ENCODE assay signal across 13 mouse cellular contexts in the genomic region with DNA sequence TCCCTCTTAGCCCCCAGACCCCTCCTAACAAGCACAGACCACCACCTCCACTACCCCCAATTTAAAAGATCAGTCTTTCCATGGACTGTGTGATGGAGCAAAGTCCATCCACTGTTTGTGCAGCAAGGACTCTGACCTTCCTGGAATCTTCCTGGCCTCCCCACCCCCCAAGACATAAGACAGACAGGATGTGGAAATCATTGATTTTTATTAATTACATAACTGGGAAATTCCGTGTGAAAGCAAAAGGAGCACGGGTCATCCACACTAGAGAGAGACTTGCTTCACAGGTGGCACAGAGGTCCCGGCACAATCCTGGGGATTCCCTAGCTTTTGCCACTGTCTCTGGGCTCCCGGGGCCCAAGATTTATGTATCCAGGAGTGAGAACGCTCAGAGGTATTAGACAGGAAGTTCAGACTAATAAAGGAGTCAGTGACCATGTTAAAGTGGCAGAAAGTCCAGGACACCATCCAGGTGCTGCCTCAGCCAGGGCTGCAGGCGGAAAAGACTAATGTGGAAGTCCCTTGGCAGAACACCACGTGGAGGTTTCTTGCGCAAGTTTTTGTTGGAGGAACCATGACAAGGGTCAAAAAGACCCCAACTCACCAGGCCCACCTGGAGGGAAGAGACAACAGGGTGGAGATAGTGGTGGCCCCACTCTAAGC. TPM values are rescaled to one million over a fixed set of nuclear protein-coding genes. Genes with fewer than 3 reads are reported as not detected.
A peak's percentile ranks its signal among the peaks of the same experiment; 100 is the strongest.
DNase-seq lines count a peak whose midpoint lies in the region; ATAC-seq and TF ChIP-seq lines count a peak whose summit lies in the region.
"Had no signal": no experiment of that assay in that cellular context is flagged by ENCODE, and none has a peak within 500 bp of the region (broad histone marks: within the 10 kb centered on the region; RNA-seq: fewer than 3 reads in every experiment).

A gene (minus strand): TSS at position 103 of the 666 bp plus-strand sequence.

- TF ChIP-seq CTCF in intestine, postnatal 0 days (IDR thresholded peaks at IDR 0.05; ENCODE audit: low read depth): no peak
- TF ChIP-seq CTCF in cerebellum, adult 2 months (IDR thresholded peaks at IDR 0.05; ENCODE audit: borderline replicate concordance, insufficient read depth, low read depth, low read length): no peak

- no peak within 1 kb of the TSS for H3K4me3 ChIP-seq in embryonic facial prominence, embryonic 12.5 days
- H3K4me3 ChIP-seq in embryonic facial prominence, embryonic 10.5 days: no peak within 1 kb of the TSS
- H3K4me3 ChIP-seq in intestine, postnatal 0 days (ENCODE audit: low read depth, low read length): peak within 1 kb of the TSS; percentile 26
- H3K4me3 ChIP-seq in liver, embryonic 13.5 days (replicated peaks): peak within 1 kb of the TSS; percentile 41
- H3K4me3 ChIP-seq in cerebellum, adult 2 months (replicated peaks; ENCODE audit: insufficient read depth, low read depth, low read length): no peak within 1 kb of the TSS
- H3K4me3 ChIP-seq: forebrain, embryonic 10.5 days; heart, embryonic 13.5 days; neural tube, embryonic 12.5 days had no signal

- H3K9me3 ChIP-seq in embryonic facial prominence, embryonic 12.5 days: no peaks in the 10 kb centered on the region
- H3K9me3 ChIP-seq in embryonic facial prominence, embryonic 10.5 days: no peaks in the 10 kb centered on the region
- no peaks in the 10 kb centered on the region for H3K9me3 ChIP-seq in intestine, postnatal 0 days (ENCODE audit: control insufficient read depth)
- no peaks in the 10 kb centered on the region for H3K9me3 ChIP-seq in liver, embryonic 13.5 days (replicated peaks)
- H3K9me3 ChIP-seq: forebrain, embryonic 10.5 days; heart, embryonic 13.5 days; neural tube, embryonic 12.5 days had no signal

- 0 out of 2 replicates have a peak within 1 kb of the TSS, but pooled peaks have one; percentile 9 for H3K27ac ChIP-seq in embryonic facial prominence, embryonic 12.5 days
- no peak within 1 kb of the TSS for H3K27ac ChIP-seq in embryonic facial prominence, embryonic 10.5 days (replicated peaks)
- peak within 1 kb of the TSS; percentile 91 for H3K27ac ChIP-seq in intestine, postnatal 0 days (ENCODE audit: low read depth, low read length)
- H3K27ac ChIP-seq in liver, embryonic 13.5 days: peak within 1 kb of the TSS; percentile 58
- H3K27ac ChIP-seq in cerebellum, adult 2 months (ENCODE audit: insufficient read depth, low read length): no peak within 1 kb of the TSS
- H3K27ac ChIP-seq: forebrain, embryonic 10.5 days; heart, embryonic 13.5 days; neural tube, embryonic 12.5 days had no signal

- 66% methylated on average over 8 of the region's 8 CpGs for WGBS in embryonic facial prominence, embryonic 12.5 days
- WGBS in embryonic facial prominence, embryonic 10.5 days: 76% methylated on average over 8 of the region's 8 CpGs
- 22% methylated on average over 8 of the region's 8 CpGs for WGBS in intestine, postnatal 0 days
- WGBS in liver, embryonic 13.5 days (ENCODE audit: insufficient replicate concordance): 38% methylated on average over 8 of the region's 8 CpGs
- WGBS in cerebellum, adult 2 months: 59% methylated on average over 8 of the region's 8 CpGs

- no peaks in the 10 kb centered on the region for H3K36me3 ChIP-seq in embryonic facial prominence, embryonic 12.5 days
- H3K36me3 ChIP-seq in embryonic facial prominence, embryonic 10.5 days (replicated peaks): peaks cover 12% of the 10 kb centered on the region
- H3K36me3 ChIP-seq in intestine, postnatal 0 days (ENCODE audit: control insufficient read depth, insufficient read depth): peaks cover 24% of the 10 kb centered on the region
- H3K36me3 ChIP-seq in liver, embryonic 13.5 days: peaks cover 11% of the 10 kb centered on the region

- H3K4me2 ChIP-seq in embryonic facial prominence, embryonic 12.5 days (replicated peaks): no peak within 1 kb of the TSS
- peak within 1 kb of the TSS; percentile 65 for H3K4me2 ChIP-seq in intestine, postnatal 0 days (replicated peaks; ENCODE audit: low read depth)
- peak within 1 kb of the TSS; percentile 49 for H3K4me2 ChIP-seq in liver, embryonic 13.5 days
- H3K4me2 ChIP-seq: heart, embryonic 13.5 days; neural tube, embryonic 12.5 days had no signal

- no peak for ATAC-seq in embryonic facial prominence, embryonic 12.5 days (ENCODE audit: insufficient number of reproducible peaks, insufficient read depth, low FRiP score, low TSS enrichment)
- ATAC-seq in intestine, postnatal 0 days: peak; percentile 87
- ATAC-seq in liver, embryonic 13.5 days (ENCODE audit: low read depth): peak; percentile 60

- H3K4me1 ChIP-seq in embryonic facial prominence, embryonic 12.5 days: no peaks in the 10 kb centered on the region
- H3K4me1 ChIP-seq in embryonic facial prominence, embryonic 10.5 days: no peaks in the 10 kb centered on the region
- no peaks in the 10 kb centered on the region; the same call in 1 of the 2 replicates for H3K4me1 ChIP-seq in intestine, postnatal 0 days (replicated peaks; ENCODE audit: control insufficient read depth, insufficient read depth, low read length)
- peaks cover 33% of the 10 kb centered on the region for H3K4me1 ChIP-seq in liver, embryonic 13.5 days (replicated peaks)
- H3K4me1 ChIP-seq in cerebellum, adult 2 months (ENCODE audit: control insufficient read depth, insufficient read depth, low read length): no peaks in the 10 kb centered on the region
- H3K4me1 ChIP-seq: heart, embryonic 13.5 days; neural tube, embryonic 12.5 days had no signal

- no peak within 1 kb of the TSS for H3K9ac ChIP-seq in embryonic facial prominence, embryonic 12.5 days
- H3K9ac ChIP-seq in intestine, postnatal 0 days (ENCODE audit: low read depth, low read length): peak within 1 kb of the TSS; percentile 38; the same call in 1 of the 2 replicates
- H3K9ac ChIP-seq in liver, embryonic 13.5 days: peak within 1 kb of the TSS; percentile 48
- H3K9ac ChIP-seq: heart, embryonic 13.5 days; neural tube, embryonic 12.5 days had no signal

- no peaks in the 10 kb centered on the region for H3K27me3 ChIP-seq in embryonic facial prominence, embryonic 12.5 days
- H3K27me3 ChIP-seq in embryonic facial prominence, embryonic 10.5 days (replicated peaks; ENCODE audit: low read depth, poor library complexity, severe bottlenecking): 0 out of 2 replicates have a peak, but pooled peaks cover 8% of the 10 kb centered on the region
- H3K27me3 ChIP-seq in intestine, postnatal 0 days (replicated peaks; ENCODE audit: control insufficient read depth, insufficient read depth, low read length): no peaks in the 10 kb centered on the region
- H3K27me3 ChIP-seq in liver, embryonic 13.5 days: 0 out of 2 replicates have a peak, but pooled peaks cover 6% of the 10 kb centered on the region
- no peaks in the 10 kb centered on the region for H3K27me3 ChIP-seq in cerebellum, adult 2 months (ENCODE audit: control insufficient read depth, insufficient read depth, low read length)
- H3K27me3 ChIP-seq: neural tube, embryonic 12.5 days had no signal

- no peak for DNase-seq in embryonic facial prominence, embryonic 10.5 days (ENCODE audit: low spot score)
- DNase-seq in adrenal gland, adult 8-10 months: no peak
- no peak for DNase-seq in liver, embryonic 13.5 days
- DNase-seq in gastrocnemius, postnatal 10 days: no peak
- no peak for DNase-seq in cerebellum, adult 2 months
- no peak for DNase-seq in layer of hippocampus, adult 9-11 months
- DNase-seq: cerebellum, postnatal 36 days; right cerebral cortex, postnatal 4 days had no signal

- no peak for TF ChIP-seq POLR2A in cerebellum, adult 2 months (IDR thresholded peaks at IDR 0.05; ENCODE audit: borderline replicate concordance, insufficient read depth, low read length)

RNA-seq across cellular contexts. Expression of the gene that starts here (rescaled TPM):
- 1.1 and 1.7 TPM in 2 replicates for polyA plus RNA-seq in embryonic facial prominence, embryonic 12.5 days (2016; fragmentation: Nextera tagmentation; extraction: Ambion mirVana)
- polyA plus RNA-seq in embryonic facial prominence, embryonic 10.5 days (2016; fragmentation: Nextera tagmentation; extraction: Ambion mirVana): 2.1 and 2.6 TPM in 2 replicates
- 10 to 100 TPM in 3 of 4 experiments, 1 to 10 TPM in 1; 9.5 to 29.5 (median 17.1) TPM for total RNA-seq in adrenal gland, adult 8-10 months (2022)
- polyA plus RNA-seq in intestine, postnatal 0 days (2015; fragmentation: Nextera tagmentation; extraction: Ambion mirVana): 84.8 and 94.9 TPM in 2 replicates
- polyA plus RNA-seq in liver, embryonic 13.5 days (2015; fragmentation: Nextera tagmentation; extraction: Ambion mirVana): 118 and 133 TPM in 2 replicates
- total RNA-seq in gastrocnemius, postnatal 10 days (2021): 1 to 10 TPM; 1.9 to 4.1 TPM
- polyA plus RNA-seq in cerebellum, adult 2 months (2012; rRNA removed): 0.14 and 0.20 TPM in 2 replicates

Comparison
In these comparisons a context has a peak if more than half of its experiments do, and no peak if none do; other contexts are left out.
1. RNA of the gene that starts here (polyA plus RNA-seq): 118 to 133 TPM in liver, embryonic 13.5 days and 84.8 to 94.9 TPM in intestine, postnatal 0 days; 2.1 to 2.6 TPM in embryonic facial prominence, embryonic 10.5 days, 1.1 to 1.7 TPM in embryonic facial prominence, embryonic 12.5 days and 0.14 to 0.20 TPM in cerebellum, adult 2 months; every median in the first group is over 10 times any median in the second.
2. H3K27ac ChIP-seq: peak in embryonic facial prominence, embryonic 12.5 days (single experiment), intestine, postnatal 0 days (single experiment) and liver, embryonic 13.5 days (single experiment); none in embryonic facial prominence, embryonic 10.5 days (single experiment) and cerebellum, adult 2 months (single experiment).
3. H3K4me3 ChIP-seq: peak in intestine, postnatal 0 days (single experiment) and liver, embryonic 13.5 days (single experiment); none in embryonic facial prominence, embryonic 12.5 days (single experiment), embryonic facial prominence, embryonic 10.5 days (single experiment) and cerebellum, adult 2 months (single experiment).